Mouse (Mus musculus) heart, adult 2 months (tissue): ENCODE results near the gene Picalm.

Experiments
- CTCF ChIP-seq: fragments of 200-600 bp; IDR thresholded peaks from 2 replicates; pipeline ENCODE4 v1.8.1; 2022; ENCODE audit warnings: antibody characterized with exemption, mild to moderate bottlenecking, moderate library complexity
- POLR2A ChIP-seq: fragments of 200-500 bp; IDR thresholded peaks from 2 replicates; pipeline ENCODE4 v1.6.1; 2011; ENCODE audit warnings: mild to moderate bottlenecking, low read depth, low read length, control low read depth; ENCODE audit not compliant: insufficient read depth

GRCm38 (mm10) chr7:90261902-90262599 is 132.0 kb downstream of the Picalm start:
- no peak for TF ChIP-seq CTCF
- no peak for TF ChIP-seq POLR2A
